Mouse (Mus musculus) liver, embryonic 13.5 days (tissue): ENCODE measurements around the gene Slc6a5. TPM values are rescaled to one million over a fixed set of nuclear protein-coding genes. Genes with fewer than 3 reads are reported as not detected.

Source experiments
- ATAC-seq: fragments of 200-750 bp; cut with Nextera tagmentation; 2 replicates; pipeline ENCODE4 v1.8.0; 2017; ENCODE audit warnings: low read depth, mild to moderate bottlenecking, moderate number of reproducible peaks, moderate library complexity
- DNase-seq: peaks from one replicate; pipeline ENCODE4 v3.0.0; 2022
- H3K27ac ChIP-seq: fragments of 300-500 bp; sonication (generic); 2 replicates; pipeline ENCODE4 v1.5.1; 2015; ENCODE audit warnings: moderate library complexity, mild to moderate bottlenecking, inconsistent platforms
- H3K27me3 ChIP-seq: fragments of 300-500 bp; sonication (generic); 2 replicates; pipeline ENCODE4 v1.6.1; 2015; ENCODE audit warnings: mild to moderate bottlenecking, inconsistent platforms
- H3K36me3 ChIP-seq: fragments of 300-500 bp; sonication (generic); 2 replicates; pipeline ENCODE4 v1.6.1; 2015; ENCODE audit warnings: mild to moderate bottlenecking, inconsistent platforms
- H3K4me1 ChIP-seq: fragments of 300-500 bp; sonication (generic); replicated peaks from 2 replicates; pipeline ENCODE4 v1.6.1; 2015; ENCODE audit warnings: inconsistent platforms
- H3K4me2 ChIP-seq: fragments of 300-500 bp; sonication (generic); 2 replicates; pipeline ENCODE4 v1.6.1; 2015; ENCODE audit warnings: inconsistent platforms, mild to moderate bottlenecking, moderate library complexity
- H3K4me3 ChIP-seq: fragments of 300-500 bp; sonication (generic); replicated peaks from 2 replicates; pipeline ENCODE4 v1.5.1; 2015; ENCODE audit warnings: mild to moderate bottlenecking, inconsistent platforms
- H3K9ac ChIP-seq: fragments of 300-500 bp; sonication (generic); 2 replicates; pipeline ENCODE4 v1.6.1; 2015; ENCODE audit warnings: mild to moderate bottlenecking, inconsistent platforms
- H3K9me3 ChIP-seq: fragments of 300-500 bp; sonication (generic); replicated peaks from 2 replicates; pipeline ENCODE4 v1.6.1; 2016; ENCODE audit warnings: inconsistent platforms
- WGBS: fragments of 180-500 bp; shearing (Covaris S2); methylation state at CpG from one replicate; pipeline ENCODE4 v1.1.7; 2015; ENCODE audit not compliant: insufficient replicate concordance; 5-methylcytosine and 5-hydroxymethylcytosine counted together
- polyA plus RNA-seq: library from polyadenylated mRNA; unstranded; fragments of >200 nt; fragmentation: Nextera tagmentation; extraction: Ambion mirVana; gene quantifications from 2 replicates; pipeline ENCODE4 v1.2.1, GENCODE M21; 2015

Gene Slc6a5
- polyA plus RNA-seq, 1 experiment from 2014 or later, result not detected

GRCm38 (mm10) chr7:49985947-49986346 lies 76.0 kb downstream of the Slc6a5 start:
- no peaks in the 10 kb centered on the region for H3K9me3 ChIP-seq
- no peak overlapping the region for H3K4me3 ChIP-seq
- WGBS, result 86% methylated on average over 8 of the region's 8 CpGs
- no peak overlapping the region for H3K4me2 ChIP-seq
- no peaks in the 10 kb centered on the region for H3K27me3 ChIP-seq
- H3K27ac ChIP-seq, result no peak overlapping the region
- H3K9ac ChIP-seq, result no peak overlapping the region
- no peaks in the 10 kb centered on the region for H3K36me3 ChIP-seq
- DNase-seq (no peak), ATAC-seq (no peak)
- no peaks in the 10 kb centered on the region for H3K4me1 ChIP-seq

- 38% methylated on average over 4 of the region's 4 CpGs for WGBS
- Histone ChIP-seq H3K9me3 (no peaks in the 10 kb centered on the region), H3K9ac (no peak overlapping the region), H3K4me3 (no peak overlapping the region), H3K36me3 (no peaks in the 10 kb centered on the region), H3K27ac (no peak overlapping the region), H3K4me2 (no peak overlapping the region), H3K4me1 (no peaks in the 10 kb centered on the region), H3K27me3 (no peaks in the 10 kb centered on the region)
- no peak for DNase-seq
- no peak for ATAC-seq
Observed at GRCm38 (mm10) chr7:49999321-49999720, 89.4 kb downstream of the Slc6a5 start.

GRCm38 (mm10) chr7:50005268-50005667 lies 95.3 kb downstream of the Slc6a5 start:
- no peak for DNase-seq
- 37% methylated on average over 2 of the region's 2 CpGs for WGBS
- H3K27me3 ChIP-seq, result no peaks in the 10 kb centered on the region

More at GRCm38 (mm10) chr7:50005268-50005667, 95.3 kb downstream of the Slc6a5 start:
- Histone ChIP-seq H3K36me3 (no peaks in the 10 kb centered on the region), H3K9ac (no peak overlapping the region), H3K4me1 (no peaks in the 10 kb centered on the region), H3K9me3 (no peaks in the 10 kb centered on the region), H3K4me3 (no peak overlapping the region), H3K4me2 (no peak overlapping the region), H3K27ac (no peak overlapping the region)
- no peak for ATAC-seq

Other genes with a start within 250 kb of the Slc6a5 start
- 39.0 and 40.6 TPM in 2 replicates for gene Htatip2, start 151.0 kb upstream of the Slc6a5 start, polyA plus RNA-seq
- 32.3 and 36.4 TPM in 2 replicates for gene Prmt3, start 131.8 kb upstream of the Slc6a5 start, polyA plus RNA-seq
- 0.12 and 0.15 TPM in 2 replicates for gene Nell1, start 64.7 kb downstream of the Slc6a5 start, polyA plus RNA-seq